Mouse (Mus musculus): ENCODE data around the gene Dhx38. TPM values are rescaled to one million over a fixed set of nuclear protein-coding genes. Genes with fewer than 3 reads are reported as not detected.

The Dhx38 gene
- 6.7 and 7.2 TPM in 2 replicates for polyA plus RNA-seq (2021; fragmentation: Nextera tagmentation)
- long read RNA-seq, experiment 1, full-length matches to known transcripts: 15 of 47 reads
- long read RNA-seq, experiment 1, partial matches to known transcripts: 15 of 47 reads
- long read RNA-seq, experiment 1, other reads (novel, unspliced or antisense): 17 of 47 reads
- long read RNA-seq, experiment 2, partial matches to known transcripts: 13 of 15 reads
- long read RNA-seq, experiment 2, other reads (novel, unspliced or antisense): 2 of 15 reads

GRCm38 (mm10) chr8:109565498-109566333 lies at the start of gene Dhx38, which contains the start of gene Txnl4b:
Dhx38 (minus strand) TSS chr8:109565861.
Txnl4b (plus strand) TSS chr8:109565892.

DNA sequence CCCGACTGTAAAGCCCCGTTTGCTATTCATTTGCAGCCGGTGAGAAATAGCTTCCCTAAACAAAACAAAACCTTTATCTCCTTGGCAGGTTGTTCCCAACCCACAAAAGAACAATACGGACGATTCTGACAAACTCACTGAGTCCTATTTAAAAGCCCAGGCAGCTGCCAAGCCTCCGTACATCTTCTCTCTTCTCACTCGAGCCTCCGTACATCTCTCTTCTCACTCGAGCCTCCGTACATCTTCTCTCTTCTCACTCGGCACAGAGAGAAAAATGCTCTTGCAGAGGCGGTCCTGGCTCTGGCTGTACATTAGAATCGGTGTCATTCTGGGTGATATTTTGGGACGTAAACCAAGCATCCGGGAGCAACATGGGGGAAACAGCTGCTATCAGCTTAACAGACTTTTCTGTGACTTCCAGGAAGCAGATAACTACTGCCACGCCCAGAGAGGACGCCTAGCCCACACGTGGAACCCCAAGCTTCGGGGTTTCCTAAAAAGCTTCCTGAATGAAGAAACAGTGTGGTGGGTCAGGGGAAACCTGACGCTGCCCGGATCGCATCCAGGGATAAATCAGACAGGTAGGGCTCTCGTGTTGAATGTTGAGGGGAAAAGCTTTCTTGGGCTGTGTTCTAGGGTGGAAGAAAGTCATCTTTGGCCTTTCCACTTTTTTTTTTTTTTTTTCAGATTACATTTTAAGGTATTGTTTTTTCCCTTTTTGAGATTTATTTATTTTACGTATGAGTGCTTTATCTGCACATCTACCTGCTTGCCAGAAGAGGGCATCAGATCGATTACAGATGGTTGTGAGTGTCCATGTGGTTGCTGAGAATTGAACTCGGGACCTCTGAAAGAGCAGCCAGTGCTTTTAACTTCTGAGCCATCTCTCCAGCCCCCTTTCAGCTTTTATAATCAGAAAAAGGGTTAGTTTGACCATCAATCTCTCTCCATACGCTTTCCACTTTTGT lies 48.9 kb upstream of the Dhx38 start, which contains the start of gene Pkd1l3:
Gene Pkd1l3 (plus strand): TSS at position 275 of the 968 bp plus-strand sequence.

GRCm38 (mm10) chr8:109608271-109609152 lies 42.9 kb upstream of the Dhx38 start, which contains the start of gene Dhodh:
Dhodh (minus strand) TSS chr8:109608673.

DNA sequence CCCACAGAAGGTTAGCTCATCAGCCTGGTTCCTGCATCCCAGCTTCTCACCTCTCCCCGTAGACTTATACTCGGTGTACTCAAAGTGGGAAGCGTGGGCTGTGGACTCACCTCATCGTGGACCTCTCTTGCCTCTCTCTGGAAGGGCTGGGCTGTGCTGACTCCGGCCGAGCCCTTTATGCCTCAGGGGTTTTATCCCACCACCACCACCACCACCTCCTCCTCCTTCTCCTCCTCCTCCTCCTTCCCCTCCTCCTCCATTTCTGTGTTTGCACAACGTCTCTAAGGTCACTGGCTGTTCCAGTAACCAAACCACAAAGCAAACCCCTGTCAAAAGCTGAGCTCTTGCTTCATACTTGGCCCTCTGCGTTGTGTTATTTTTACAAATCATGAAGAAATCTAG lies 13.2 kb upstream of the Dhx38 start, which contains the start of gene Hp:
Gene Hp (minus strand): TSS at position 273 of the 402 bp plus-strand sequence.

Other genes with a start within 250 kb of the Dhx38 start
- gene Pmfbp1, start 71.8 kb downstream of the Dhx38 start, polyA plus RNA-seq (2021; fragmentation: Nextera tagmentation): 0.15 and 0.21 TPM in 2 replicates
- gene Txnl4b, start within 50 bp of the Dhx38 start, polyA plus RNA-seq (2021; fragmentation: Nextera tagmentation): 78.2 and 101 TPM in 2 replicates
- gene Hp, start 13.3 kb upstream of the Dhx38 start, polyA plus RNA-seq (2021; fragmentation: Nextera tagmentation): 0.10 TPM in 1 of 2 replicates, not detected in the other
- 14.2 and 23.1 TPM in 2 replicates for gene Dhodh, start 42.8 kb upstream of the Dhx38 start, polyA plus RNA-seq (2021; fragmentation: Nextera tagmentation)
- gene Pkd1l3, start 48.7 kb upstream of the Dhx38 start, polyA plus RNA-seq (2021; fragmentation: Nextera tagmentation): 0.08 and 0.27 TPM in 2 replicates
- gene Ist1, start 127.4 kb upstream of the Dhx38 start, polyA plus RNA-seq (2021; fragmentation: Nextera tagmentation): 62.3 and 71.9 TPM in 2 replicates
- 9.1 and 25.7 TPM in 2 replicates for gene Zfp821, start 139.7 kb upstream of the Dhx38 start, polyA plus RNA-seq (2021; fragmentation: Nextera tagmentation)
- 1.8 and 6.6 TPM in 2 replicates for gene Atxn1l, start 171.9 kb upstream of the Dhx38 start, polyA plus RNA-seq (2021; fragmentation: Nextera tagmentation)
- 19.9 and 25.1 TPM in 2 replicates for gene Ap1g1, start 212.7 kb upstream of the Dhx38 start, polyA plus RNA-seq (2021; fragmentation: Nextera tagmentation)